ENCODE assay signal across 8 mouse cellular contexts in genomic region chr5:144257451-144258110, GRCm38 (mm10). TPM values are rescaled to one million over a fixed set of nuclear protein-coding genes. Genes with fewer than 3 reads are reported as not detected.
DNase-seq lines count a peak whose midpoint lies in the region; ATAC-seq and TF ChIP-seq lines count a peak whose summit lies in the region.

No protein-coding gene starts in this region.

- TF ChIP-seq CTCF in left cerebral cortex, adult 2 months (IDR thresholded peaks at IDR 0.05), result no peak; the same call in 1 of the 2 replicates

- peak overlapping the region; percentile 93 for H3K9ac ChIP-seq in forebrain, embryonic 11.5 days (ENCODE audit: low read length)
- peak overlapping the region; percentile 92; the same call in 1 of the 2 replicates for H3K9ac ChIP-seq in neural tube, embryonic 15.5 days (replicated peaks)

- H3K4me1 ChIP-seq in forebrain, embryonic 11.5 days (replicated peaks; ENCODE audit: control insufficient read depth, insufficient read depth, low read length), result peaks cover 25% of the 10 kb centered on the region
- H3K4me1 ChIP-seq in limb, embryonic 10.5 days, result peaks cover 54% of the 10 kb centered on the region
- peaks cover 53% of the 10 kb centered on the region for H3K4me1 ChIP-seq in neural tube, embryonic 15.5 days

- H3K9me3 ChIP-seq in forebrain, embryonic 11.5 days (ENCODE audit: control insufficient read depth, low read length), result no peaks in the 10 kb centered on the region
- no peaks in the 10 kb centered on the region for H3K9me3 ChIP-seq in limb, embryonic 10.5 days (replicated peaks)
- no peaks in the 10 kb centered on the region for H3K9me3 ChIP-seq in neural tube, embryonic 15.5 days (replicated peaks)

- 73% methylated on average over 3 of the region's 3 CpGs for WGBS in forebrain, embryonic 11.5 days
- WGBS in limb, embryonic 10.5 days, result 73% methylated on average over 3 of the region's 3 CpGs
- 81% methylated on average over 3 of the region's 3 CpGs for WGBS in neural tube, embryonic 15.5 days

- H3K4me2 ChIP-seq in forebrain, embryonic 11.5 days (ENCODE audit: low read depth, low read length, severe bottlenecking), result peak overlapping the region; percentile 77
- H3K4me2 ChIP-seq in neural tube, embryonic 15.5 days, result peak overlapping the region; percentile 78

- peak overlapping the region; percentile 71 for H3K27ac ChIP-seq in left cerebral cortex, adult 2 months
- no peak overlapping the region for H3K27ac ChIP-seq in forebrain, embryonic 11.5 days (ENCODE audit: low read depth, low read length)
- H3K27ac ChIP-seq in limb, embryonic 10.5 days, result peak overlapping the region; percentile 98
- no peak overlapping the region for H3K27ac ChIP-seq in neural tube, embryonic 15.5 days (replicated peaks)

- H3K36me3 ChIP-seq in forebrain, embryonic 11.5 days (ENCODE audit: control insufficient read depth, insufficient read depth, low read length), result no peaks in the 10 kb centered on the region; the same call in 1 of the 2 replicates
- H3K36me3 ChIP-seq in limb, embryonic 10.5 days, result peaks cover 51% of the 10 kb centered on the region
- no peaks in the 10 kb centered on the region for H3K36me3 ChIP-seq in neural tube, embryonic 15.5 days

- H3K27me3 ChIP-seq in forebrain, embryonic 11.5 days (ENCODE audit: control insufficient read depth, insufficient read depth, low read length), result no peaks in the 10 kb centered on the region
- H3K27me3 ChIP-seq in limb, embryonic 10.5 days (ENCODE audit: low read depth, poor library complexity, severe bottlenecking), result no peaks in the 10 kb centered on the region
- no peaks in the 10 kb centered on the region for H3K27me3 ChIP-seq in neural tube, embryonic 15.5 days (replicated peaks)

- no peak for DNase-seq in left cerebral cortex, adult 2 months (ENCODE audit: extremely low spot score in 1 of 2, low spot score in 2 of 2)
- DNase-seq in left cerebral cortex, postnatal 10 days (ENCODE audit: extremely low spot score in 1 of 2, low spot score in 2 of 2), result no peak
- no peak for DNase-seq in forebrain, embryonic 11.5 days (ENCODE audit: low spot score)
- no peak for DNase-seq in limb, embryonic 10.5 days (ENCODE audit: low spot score)
- no peak for DNase-seq in gastrocnemius, postnatal 36 days
- DNase-seq in layer of hippocampus, adult 18-20 months (ENCODE audit: low spot score in 2 of 2), result no peak
- no peak for DNase-seq in gastrocnemius, postnatal 25 days

- H3K4me3 ChIP-seq in left cerebral cortex, adult 2 months, result peak overlapping the region; percentile 44
- peak overlapping the region; percentile 99 for H3K4me3 ChIP-seq in forebrain, embryonic 11.5 days (ENCODE audit: low read depth, low read length)
- peak overlapping the region; percentile 99 for H3K4me3 ChIP-seq in limb, embryonic 10.5 days
- peak overlapping the region; percentile 98 for H3K4me3 ChIP-seq in neural tube, embryonic 15.5 days (replicated peaks)

- intact Hi-C loops in left cerebral cortex, adult 2 months (cut with DNase I), result loop anchor here (5.0 kb wide), 1 partner anchor 35 kb away; the partner anchor contains the start of gene Tecpr1
- intact Hi-C loops in left cerebral cortex, postnatal 10 days (cut with DNase I), result loop anchor here (10.0 kb wide), 1 partner anchor 117 kb away; no protein-coding TSS in a partner anchor
- intact Hi-C loops in gastrocnemius, postnatal 36 days (cut with DNase I), result loop anchor here (5.0 kb wide), 2 partner anchors 35 to 100 kb away; partner anchors contain the start of genes Baiap2l1 and Tecpr1

- ATAC-seq in forebrain, embryonic 11.5 days (replicated peaks; ENCODE audit: low FRiP score), result no peak
- ATAC-seq in neural tube, embryonic 15.5 days (ENCODE audit: low FRiP score), result no peak

RNA-seq across cellular contexts. Expression of gene Bri3, which starts 13.3 kb away (rescaled TPM):
- total RNA-seq in left cerebral cortex, adult 2 months (2021), result 10 to 100 TPM; 65.5 to 72.7 TPM
- total RNA-seq in left cerebral cortex, postnatal 10 days (2021), result 10 to 100 TPM; 58.7 to 60.6 TPM
- 128 and 136 TPM in 2 replicates for polyA plus RNA-seq in forebrain, embryonic 11.5 days (2014; fragmentation: Nextera tagmentation; extraction: Ambion mirVana)
- polyA plus RNA-seq in limb, embryonic 10.5 days (2016; fragmentation: Nextera tagmentation; extraction: Ambion mirVana), result 122 and 125 TPM in 2 replicates
- polyA plus RNA-seq in neural tube, embryonic 15.5 days (2015; fragmentation: Nextera tagmentation; extraction: Ambion mirVana), result 91.9 and 106 TPM in 2 replicates
- total RNA-seq in gastrocnemius, postnatal 36 days (2021), result 10 to 100 TPM; 33.8 to 35.6 TPM
- total RNA-seq in layer of hippocampus, adult 18-20 months (2021), result 10 to 100 TPM; 73.7 to 74.0 TPM
- total RNA-seq in gastrocnemius, postnatal 25 days (2021), result 10 to 100 TPM; 36.0 to 43.5 TPM

RNA-seq across cellular contexts. Expression of gene Tecpr1, which starts 34.2 kb away (rescaled TPM):
- 100 to 1,000 TPM in 1 of 2 experiments, 10 to 100 TPM in 1; 95.3 to 103 TPM for total RNA-seq in left cerebral cortex, adult 2 months (2021)
- total RNA-seq in left cerebral cortex, postnatal 10 days (2021), result 10 to 100 TPM; 81.4 to 83.7 TPM
- polyA plus RNA-seq in forebrain, embryonic 11.5 days (2014; fragmentation: Nextera tagmentation; extraction: Ambion mirVana), result 17.5 and 20.1 TPM in 2 replicates
- polyA plus RNA-seq in limb, embryonic 10.5 days (2016; fragmentation: Nextera tagmentation; extraction: Ambion mirVana), result 15.1 and 21.0 TPM in 2 replicates
- polyA plus RNA-seq in neural tube, embryonic 15.5 days (2015; fragmentation: Nextera tagmentation; extraction: Ambion mirVana), result 40.3 and 42.6 TPM in 2 replicates
- total RNA-seq in gastrocnemius, postnatal 36 days (2021), result 10 to 100 TPM; 14.0 to 14.2 TPM
- total RNA-seq in layer of hippocampus, adult 18-20 months (2021), result 100 to 1,000 TPM in 1 of 2 experiments, 10 to 100 TPM in 1; 97.3 to 113 TPM
- total RNA-seq in gastrocnemius, postnatal 25 days (2021), result 10 to 100 TPM; 14.4 to 15.3 TPM

Comparison
In these comparisons a context has a peak if more than half of its experiments do, and no peak if none do; other contexts are left out.
1. H3K27ac ChIP-seq: peak in left cerebral cortex, adult 2 months (single experiment) and limb, embryonic 10.5 days (single experiment); none in forebrain, embryonic 11.5 days (single experiment) and neural tube, embryonic 15.5 days (single experiment).
2. H3K4me3 ChIP-seq: peak in every context shown above with its lines; median percentile 99 in forebrain, embryonic 11.5 days; 99 in limb, embryonic 10.5 days; 98 in neural tube, embryonic 15.5 days; 44 in left cerebral cortex, adult 2 months.
3. RNA of gene Tecpr1, which starts 34.2 kb away (total RNA-seq): 97.3 to 113 TPM in layer of hippocampus, adult 18-20 months, 95.3 to 103 TPM in left cerebral cortex, adult 2 months and 81.4 to 83.7 TPM in left cerebral cortex, postnatal 10 days; 14.4 to 15.3 TPM in gastrocnemius, postnatal 25 days and 14.0 to 14.2 TPM in gastrocnemius, postnatal 36 days; every median in the first group is over 4 times any median in the second.